ENCODE assay signal across 11 mouse cellular contexts in genomic region chr2:4302119-4302518, GRCm38 (mm10).
A peak's percentile ranks its signal among the peaks of the same experiment; 100 is the strongest.
DNase-seq lines count a peak whose midpoint lies in the region; ATAC-seq lines count a peak whose summit lies in the region.
"Had no signal": no experiment of that assay in that cellular context is flagged by ENCODE, and none has a peak within 500 bp of the region (broad histone marks: within the 10 kb centered on the region; RNA-seq: fewer than 3 reads in every experiment).

No protein-coding gene starts in this region.

- H3K27me3 ChIP-seq in heart, embryonic 13.5 days (replicated peaks): no peaks in the 10 kb centered on the region
- no peaks in the 10 kb centered on the region for H3K27me3 ChIP-seq in lung, embryonic 16.5 days (ENCODE audit: control insufficient read depth, insufficient read depth, low read depth, low read length)
- no peaks in the 10 kb centered on the region for H3K27me3 ChIP-seq in hindbrain, embryonic 15.5 days
- H3K27me3 ChIP-seq in neural tube, embryonic 15.5 days (replicated peaks): no peaks in the 10 kb centered on the region
- H3K27me3 ChIP-seq: forebrain, embryonic 15.5 days had no signal

- no peaks in the 10 kb centered on the region for H3K9me3 ChIP-seq in heart, embryonic 13.5 days
- H3K9me3 ChIP-seq in lung, embryonic 16.5 days (ENCODE audit: control insufficient read depth, low read length): no peaks in the 10 kb centered on the region
- no peaks in the 10 kb centered on the region for H3K9me3 ChIP-seq in hindbrain, embryonic 15.5 days
- no peaks in the 10 kb centered on the region for H3K9me3 ChIP-seq in neural tube, embryonic 15.5 days (replicated peaks)
- H3K9me3 ChIP-seq: forebrain, embryonic 15.5 days had no signal

- peak overlapping the region; percentile 86 for H3K27ac ChIP-seq in heart, embryonic 13.5 days (replicated peaks)
- no peak overlapping the region for H3K27ac ChIP-seq in lung, embryonic 16.5 days (ENCODE audit: low read length)
- no peak overlapping the region for H3K27ac ChIP-seq in hindbrain, embryonic 15.5 days (replicated peaks)
- no peak overlapping the region for H3K27ac ChIP-seq in neural tube, embryonic 15.5 days (replicated peaks)

- DNase-seq in heart, adult 9 months (ENCODE audit: low spot score in 2 of 2): no peak
- DNase-seq in lung, postnatal 25 days (ENCODE audit: low spot score): no peak
- DNase-seq in layer of hippocampus, adult 18-20 months (ENCODE audit: low spot score in 2 of 2): no peak
- no peak for DNase-seq in ovary, adult 18-20 months (ENCODE audit: low spot score)
- DNase-seq: adrenal gland, adult 8-10 months; lung, adult 2 months had no signal

- H3K4me2 ChIP-seq in heart, embryonic 13.5 days: peak overlapping the region; percentile 76
- peak overlapping the region; percentile 78 for H3K4me2 ChIP-seq in lung, embryonic 16.5 days (ENCODE audit: low read depth, low read length)
- peak overlapping the region; percentile 51; the same call in 1 of the 2 replicates for H3K4me2 ChIP-seq in hindbrain, embryonic 15.5 days
- peak overlapping the region; percentile 44; the same call in 1 of the 2 replicates for H3K4me2 ChIP-seq in neural tube, embryonic 15.5 days

- H3K9ac ChIP-seq in heart, embryonic 13.5 days: peak overlapping the region; percentile 86; the same call in 1 of the 2 replicates
- H3K9ac ChIP-seq in lung, embryonic 16.5 days (ENCODE audit: low read length): no peak overlapping the region
- H3K9ac ChIP-seq in hindbrain, embryonic 15.5 days: no peak overlapping the region
- H3K9ac ChIP-seq in neural tube, embryonic 15.5 days (replicated peaks): no peak overlapping the region
- H3K9ac ChIP-seq: forebrain, embryonic 15.5 days had no signal

- peaks cover 59% of the 10 kb centered on the region for H3K4me1 ChIP-seq in heart, embryonic 13.5 days
- peaks cover 32% of the 10 kb centered on the region for H3K4me1 ChIP-seq in lung, embryonic 16.5 days (replicated peaks; ENCODE audit: control insufficient read depth, insufficient read depth, low read length)
- peaks cover 41% of the 10 kb centered on the region for H3K4me1 ChIP-seq in hindbrain, embryonic 15.5 days (replicated peaks)
- H3K4me1 ChIP-seq in neural tube, embryonic 15.5 days: peaks cover 44% of the 10 kb centered on the region

- ATAC-seq in heart, embryonic 13.5 days (ENCODE audit: extremely low read depth, insufficient number of reproducible peaks, low FRiP score, low TSS enrichment): no peak
- ATAC-seq in lung, embryonic 16.5 days (ENCODE audit: low read depth): no peak
- ATAC-seq in hindbrain, embryonic 15.5 days (ENCODE audit: low FRiP score, low read depth): no peak
- no peak for ATAC-seq in neural tube, embryonic 15.5 days (ENCODE audit: low FRiP score)
- ATAC-seq: forebrain, embryonic 15.5 days had no signal

- WGBS in heart, embryonic 13.5 days: 77% methylated on average over 3 of the region's 3 CpGs
- WGBS in lung, embryonic 16.5 days: 73% methylated on average over 3 of the region's 3 CpGs
- 86% methylated on average over 3 of the region's 3 CpGs for WGBS in hindbrain, embryonic 15.5 days
- 89% methylated on average over 3 of the region's 3 CpGs for WGBS in neural tube, embryonic 15.5 days

- peak overlapping the region; percentile 58 for H3K4me3 ChIP-seq in heart, embryonic 13.5 days
- H3K4me3 ChIP-seq in lung, embryonic 16.5 days (ENCODE audit: low read length): no peak overlapping the region
- no peak overlapping the region for H3K4me3 ChIP-seq in hindbrain, embryonic 15.5 days
- no peak overlapping the region for H3K4me3 ChIP-seq in neural tube, embryonic 15.5 days (replicated peaks)
- H3K4me3 ChIP-seq: forebrain, embryonic 15.5 days had no signal

- no peaks in the 10 kb centered on the region for H3K36me3 ChIP-seq in heart, embryonic 13.5 days
- H3K36me3 ChIP-seq in lung, embryonic 16.5 days (ENCODE audit: control insufficient read depth, insufficient read depth, low read length): no peaks in the 10 kb centered on the region
- no peaks in the 10 kb centered on the region for H3K36me3 ChIP-seq in hindbrain, embryonic 15.5 days
- H3K36me3 ChIP-seq in neural tube, embryonic 15.5 days: no peaks in the 10 kb centered on the region
- H3K36me3 ChIP-seq: forebrain, embryonic 15.5 days had no signal
